Mouse (Mus musculus) heart, embryonic 11.5 days (tissue): Measurements from ENCODE around the gene Trim63. TPM values are rescaled to one million over a fixed set of nuclear protein-coding genes. Genes with fewer than 3 reads are reported as not detected.

Experiments used
- ATAC-seq: fragments of 200-750 bp; cut with Nextera tagmentation; replicated peaks from 2 replicates; pipeline ENCODE4 v1.8.0; 2017; ENCODE audit warnings: moderate library complexity; ENCODE audit not compliant: insufficient number of reproducible peaks, low FRiP score, low TSS enrichment
- H3K27ac ChIP-seq: fragments of 300-500 bp; sonication (generic); 2 replicates; pipeline ENCODE4 v1.5.1; 2014; ENCODE audit warnings: mild to moderate bottlenecking, low read depth, low read length
- H3K27me3 ChIP-seq: fragments of 300-500 bp; sonication (generic); 2 replicates; pipeline ENCODE4 v1.6.1; 2014; ENCODE audit warnings: mild to moderate bottlenecking, low read length, mixed read lengths; ENCODE audit not compliant: control insufficient read depth, insufficient read depth
- H3K36me3 ChIP-seq: fragments of 300-500 bp; sonication (generic); 2 replicates; pipeline ENCODE4 v1.6.1; 2014; ENCODE audit warnings: mild to moderate bottlenecking, low read length, moderate library complexity, mixed read lengths; ENCODE audit not compliant: control insufficient read depth, insufficient read depth
- H3K4me1 ChIP-seq: fragments of 300-500 bp; sonication (generic); 2 replicates; pipeline ENCODE4 v1.6.1; 2014; ENCODE audit warnings: low read length; ENCODE audit not compliant: control insufficient read depth, insufficient read depth
- H3K4me2 ChIP-seq: fragments of 300-500 bp; sonication (generic); 2 replicates; pipeline ENCODE4 v1.6.1; 2014; ENCODE audit warnings: mild to moderate bottlenecking, moderate library complexity
- H3K4me3 ChIP-seq: fragments of 300-500 bp; sonication (generic); 2 replicates; pipeline ENCODE4 v1.5.1; 2014; ENCODE audit warnings: low read depth, low read length
- H3K9ac ChIP-seq: fragments of 300-500 bp; sonication (generic); 2 replicates; pipeline ENCODE4 v1.6.1; 2014; ENCODE audit warnings: mild to moderate bottlenecking, low read depth, low read length, moderate library complexity
- H3K9me3 ChIP-seq: fragments of 300-500 bp; sonication (generic); replicated peaks from 2 replicates; pipeline ENCODE4 v1.6.1; 2016; ENCODE audit warnings: low read length; ENCODE audit not compliant: control insufficient read depth
- WGBS: fragments of 180-500 bp; shearing (Covaris S2); extraction: QIAGEN DNeasy Blood & Tissue Kit; methylation state at CpG from one replicate; pipeline ENCODE4 v1.1.7; 2014; ENCODE audit not compliant: insufficient replicate concordance; 5-methylcytosine and 5-hydroxymethylcytosine counted together
- polyA plus RNA-seq: library from polyadenylated mRNA; unstranded; fragments of >200 nt; fragmentation: Nextera tagmentation; extraction: Ambion mirVana; gene quantifications from 2 replicates; pipeline ENCODE4 v1.2.1, GENCODE M21; 2014

Gene Trim63
- polyA plus RNA-seq, 1 experiment from 2014 or later: 22.1 TPM

- WGBS: 3% methylated on average over 61 of the region's 61 CpGs
- Histone ChIP-seq H3K4me1 (peaks cover 15% of the 10 kb centered on the region), H3K4me2 (peak within 1 kb of the TSS; percentile 66), H3K27me3 (peaks cover 41% of the 10 kb centered on the region), H3K4me3 (peak within 1 kb of the TSS; percentile 36), H3K9me3 (no peaks in the 10 kb centered on the region), H3K36me3 (no peaks in the 10 kb centered on the region), H3K27ac (no peak within 1 kb of the TSS), H3K9ac (peak within 1 kb of the TSS; percentile 36; the same call in 1 of the 2 replicates)
- ATAC-seq: no peak
These were observed 28.4 kb downstream of the Trim63 start, which contains the start of gene Slc30a2 for GRCm38 (mm10) chr4:134343071-134344031. Gene Slc30a2, plus strand, starts transcription at chr4:134343181.

- Histone ChIP-seq H3K4me1 (peaks cover 17% of the 10 kb centered on the region), H3K36me3 (no peaks in the 10 kb centered on the region), H3K27me3 (peaks cover 42% of the 10 kb centered on the region), H3K27ac (no peak overlapping the region), H3K9ac (no peak overlapping the region), H3K4me3 (no peak overlapping the region), H3K4me2 (no peak overlapping the region), H3K9me3 (no peaks in the 10 kb centered on the region)
- ATAC-seq: no peak
- WGBS: 31% methylated on average over 3 of the region's 3 CpGs
These were observed 29.7 kb downstream of the Trim63 start for GRCm38 (mm10) chr4:134344620-134345019.

GRCm38 (mm10) chr4:134345802-134346201 is 30.9 kb downstream of the Trim63 start:
- Histone ChIP-seq H3K27me3 (peaks cover 42% of the 10 kb centered on the region), H3K9ac (no peak overlapping the region), H3K27ac (no peak overlapping the region), H3K36me3 (no peaks in the 10 kb centered on the region), H3K4me1 (peaks cover 17% of the 10 kb centered on the region), H3K4me3 (no peak overlapping the region), H3K9me3 (no peaks in the 10 kb centered on the region), H3K4me2 (no peak overlapping the region)
- 85% methylated on average over 15 of the region's 15 CpGs for WGBS
- no peak for ATAC-seq

GRCm38 (mm10) chr4:134348078-134348477 is 33.2 kb downstream of the Trim63 start:
- 56% methylated on average over 11 of the region's 11 CpGs for WGBS
- Histone ChIP-seq H3K4me3 (no peak overlapping the region), H3K4me1 (peaks cover 25% of the 10 kb centered on the region), H3K36me3 (no peaks in the 10 kb centered on the region), H3K27me3 (peaks cover 26% of the 10 kb centered on the region), H3K4me2 (no peak overlapping the region), H3K27ac (no peak overlapping the region), H3K9me3 (no peaks in the 10 kb centered on the region), H3K9ac (0 out of 2 replicates have a peak overlapping the region, but pooled peaks have one; percentile 1)
- no peak for ATAC-seq

- Histone ChIP-seq H3K4me2 (no peak overlapping the region), H3K4me3 (no peak overlapping the region), H3K9ac (0 out of 2 replicates have a peak overlapping the region, but pooled peaks have one; percentile 1), H3K27ac (no peak overlapping the region), H3K36me3 (no peaks in the 10 kb centered on the region), H3K9me3 (no peaks in the 10 kb centered on the region), H3K4me1 (peaks cover 24% of the 10 kb centered on the region), H3K27me3 (peaks cover 22% of the 10 kb centered on the region)
- WGBS: 48% methylated on average over 5 of the region's 5 CpGs
- no peak for ATAC-seq
These were observed 33.6 kb downstream of the Trim63 start for GRCm38 (mm10) chr4:134348545-134348944.

GRCm38 (mm10) chr4:134349829-134350228 is 34.9 kb downstream of the Trim63 start:
- H3K9me3 ChIP-seq: no peaks in the 10 kb centered on the region
- no peak overlapping the region for H3K9ac ChIP-seq
- peaks cover 27% of the 10 kb centered on the region for H3K4me1 ChIP-seq
- WGBS: 81% methylated on average over 7 of the region's 7 CpGs
- H3K4me2 ChIP-seq: no peak overlapping the region
- H3K27ac ChIP-seq: no peak overlapping the region
- ATAC-seq: no peak
- H3K36me3 ChIP-seq: no peaks in the 10 kb centered on the region
- H3K4me3 ChIP-seq: no peak overlapping the region
- peaks cover 12% of the 10 kb centered on the region for H3K27me3 ChIP-seq

GRCm38 (mm10) chr4:134350641-134351040 is 35.7 kb downstream of the Trim63 start:
- Histone ChIP-seq H3K27me3 (peaks cover 7% of the 10 kb centered on the region; the same call in 1 of the 2 replicates), H3K9ac (no peak overlapping the region), H3K4me1 (peaks cover 32% of the 10 kb centered on the region), H3K36me3 (no peaks in the 10 kb centered on the region), H3K4me3 (no peak overlapping the region), H3K9me3 (no peaks in the 10 kb centered on the region), H3K27ac (no peak overlapping the region), H3K4me2 (no peak overlapping the region)
- no peak for ATAC-seq
- WGBS: 83% methylated on average over 6 of the region's 6 CpGs

- Histone ChIP-seq H3K27me3 (0 out of 2 replicates have a peak, but pooled peaks cover 3% of the 10 kb centered on the region), H3K9ac (0 out of 2 replicates have a peak overlapping the region, but pooled peaks have one; percentile 2), H3K4me1 (peaks cover 42% of the 10 kb centered on the region), H3K9me3 (no peaks in the 10 kb centered on the region), H3K27ac (no peak overlapping the region), H3K4me3 (no peak overlapping the region), H3K36me3 (no peaks in the 10 kb centered on the region), H3K4me2 (no peak overlapping the region)
- WGBS: 38% methylated on average over 18 of the region's 18 CpGs
- no peak for ATAC-seq
These were observed 36.7 kb downstream of the Trim63 start for GRCm38 (mm10) chr4:134351329-134352260.
